Mouse (Mus musculus) ES-E14 (cell line): Measurements from ENCODE around the gene 1700022I11Rik. TPM values are rescaled to one million over a fixed set of nuclear protein-coding genes. Genes with fewer than 3 reads are reported as not detected.

Experiments used
- DNase-seq: peaks from one replicate; pipeline ENCODE4 v3.0.0-alpha.2; 2013; ENCODE audit warnings: low read depth, low spot score
- H3K27ac ChIP-seq: 2 replicates; pipeline ENCODE4 v1.5.1; 2012; ENCODE audit warnings: low read depth, mild to moderate bottlenecking, low read length, moderate library complexity, mixed read lengths; ENCODE audit not compliant: poor library complexity, insufficient read depth, severe bottlenecking
- H3K36me3 ChIP-seq: 2 replicates; pipeline ENCODE4 v1.6.1; 2012; ENCODE audit warnings: mild to moderate bottlenecking, low read length, moderate library complexity, mixed read lengths; ENCODE audit not compliant: control insufficient read depth, poor library complexity, insufficient read depth, severe bottlenecking
- H3K4me1 ChIP-seq, 2 experiments: fragments of 150-350 bp in 1 of 2; sonication (generic) in 1 of 2; 2 replicates each; pipeline ENCODE4 v1.6.1; 2012; ENCODE audit warnings: low read length in 2 of 2, mild to moderate bottlenecking in 1 of 2, mixed read lengths in 1 of 2; ENCODE audit not compliant: control insufficient read depth in 2 of 2, insufficient read depth in 2 of 2, poor library complexity in 1 of 2
- H3K4me3 ChIP-seq, 2 experiments: fragments of 150-350 bp in 1 of 2; sonication (generic) in 1 of 2; 2 replicates each; pipeline ENCODE4 v1.5.1; 2012; ENCODE audit warnings: low read length in 2 of 2, low read depth in 1 of 2, mild to moderate bottlenecking in 1 of 2, mixed read lengths in 1 of 2; ENCODE audit not compliant: insufficient read depth in 1 of 2, poor library complexity in 1 of 2, severe bottlenecking in 1 of 2
- H3K9ac ChIP-seq: 2 replicates; pipeline ENCODE4 v1.6.1; 2012; ENCODE audit warnings: low read depth, mild to moderate bottlenecking, low read length, mixed read lengths; ENCODE audit not compliant: poor library complexity, insufficient read depth, severe bottlenecking
- H3K9me3 ChIP-seq: fragments of 150-350 bp; sonication (generic); 2 replicates; pipeline ENCODE4 v1.6.1; 2012; ENCODE audit warnings: low read depth, mild to moderate bottlenecking, low read length; ENCODE audit not compliant: control insufficient read depth, insufficient read depth
- CHD2 ChIP-seq: IDR thresholded peaks from 2 replicates; pipeline ENCODE4 v1.6.1; 2014; ENCODE audit warnings: mild to moderate bottlenecking, low read depth, low read length, inconsistent platforms
- HCFC1 ChIP-seq: IDR thresholded peaks from 2 replicates; pipeline ENCODE4 v1.6.1; 2012; ENCODE audit warnings: low read length, inconsistent platforms, borderline replicate concordance; ENCODE audit not compliant: insufficient read depth
- MAFK ChIP-seq: IDR thresholded peaks from 2 replicates; pipeline ENCODE4 v1.6.1; 2014; ENCODE audit warnings: mild to moderate bottlenecking, low read depth, low read length, inconsistent platforms; ENCODE audit not compliant: insufficient read depth
- ZC3H11A ChIP-seq: IDR thresholded peaks from 2 replicates; pipeline ENCODE4 v1.6.1; 2012; ENCODE audit warnings: low read depth, mild to moderate bottlenecking, inconsistent platforms, low read length, borderline replicate concordance
- ZNF384 ChIP-seq: IDR thresholded peaks from 2 replicates; pipeline ENCODE4 v1.6.1; 2012; ENCODE audit warnings: low read depth, low read length, inconsistent platforms
- in situ Hi-C, 2 experiments: fragments of 600-800 bp; cut with MboI; formaldehyde crosslinking; loops; one replicate each; pipeline ENCODE4 v1.15.1; 2025; ENCODE audit warnings: low sequenced_read_pairs in 2 of 2, inconsistent platforms in 1 of 2; ENCODE audit not compliant: unreplicated experiment in 2 of 2
- total RNA-seq: library from RNA; depleted of rRNA; stranded (reverse); fragments of 300-350 nt; gene quantifications from 2 replicates; pipeline ENCODE4 v1.2.3, GENCODE M21; 2012; rRNA removed

Gene 1700022I11Rik
- total RNA-seq: 0.58 and 0.74 TPM in 2 replicates

DNA sequence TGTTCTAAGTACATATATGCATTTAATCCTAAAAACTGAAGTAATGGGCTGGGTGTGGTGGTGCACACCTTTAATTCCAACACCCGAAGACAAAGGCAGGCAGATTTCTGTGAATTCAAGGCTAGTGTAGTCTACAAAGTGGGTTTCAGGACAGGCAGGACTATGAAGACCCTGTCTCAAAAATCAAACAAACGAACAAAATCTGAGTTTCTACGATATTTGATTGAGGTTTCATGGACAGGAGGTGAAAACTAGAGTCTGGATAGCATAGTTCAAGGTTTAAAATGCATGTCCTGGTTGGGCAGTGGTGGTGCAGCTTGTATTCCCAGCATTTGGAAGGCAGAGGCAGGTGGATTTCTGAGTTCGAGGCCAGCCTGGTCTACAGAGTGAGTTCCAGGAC, at the start of gene 1700022I11Rik:
1700022I11Rik (plus strand) TSS at position 301 of the 400 bp plus-strand sequence.
- no peak within 1 kb of the TSS for H3K4me3 ChIP-seq
- no peaks in the 10 kb centered on the region for H3K9me3 ChIP-seq
- no peak within 1 kb of the TSS for H3K9ac ChIP-seq
- no peak for DNase-seq
- in situ Hi-C loops: no loop called here
- H3K36me3 ChIP-seq: no peaks in the 10 kb centered on the region
- peaks cover 0 to 5% of the 10 kb centered on the region in 2 experiments; a peak in 2 of 4 replicates for H3K4me1 ChIP-seq
- TF ChIP-seq HCFC1 (no peak), ZNF384 (no peak), ZC3H11A (no peak), MAFK (no peak), CHD2 (no peak)
- no peak within 1 kb of the TSS for H3K27ac ChIP-seq

DNA sequence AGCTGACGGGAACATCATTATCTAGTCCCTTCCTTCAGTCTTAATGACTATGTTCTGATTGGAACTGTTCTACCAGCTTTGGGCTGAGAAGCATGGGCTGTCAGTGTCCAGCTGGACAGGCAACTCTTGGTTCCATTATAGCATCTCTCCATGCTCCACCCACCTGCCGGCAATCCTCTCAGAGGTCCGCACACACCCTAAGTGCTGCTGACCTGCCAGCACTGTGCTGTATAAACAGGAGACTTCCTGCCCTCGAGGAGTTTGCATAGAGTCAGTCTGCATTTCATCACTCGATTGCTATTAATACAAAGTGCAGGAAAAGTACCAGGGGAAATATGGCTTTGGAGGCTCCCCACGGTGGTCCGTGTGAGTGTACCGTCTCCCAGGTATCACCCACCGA, 48.7 kb upstream of the 1700022I11Rik start:
- H3K4me3 ChIP-seq: no peak overlapping the region
- in situ Hi-C loops: no loop called here
- no peak for DNase-seq
- TF ChIP-seq ZC3H11A (no peak), CHD2 (no peak), MAFK (no peak), ZNF384 (no peak), HCFC1 (no peak)
- H3K27ac ChIP-seq: no peak overlapping the region
- H3K9me3 ChIP-seq: no peaks in the 10 kb centered on the region
- H3K36me3 ChIP-seq: no peaks in the 10 kb centered on the region
- no peak overlapping the region for H3K9ac ChIP-seq
- no peaks in the 10 kb centered on the region for H3K4me1 ChIP-seq

DNA sequence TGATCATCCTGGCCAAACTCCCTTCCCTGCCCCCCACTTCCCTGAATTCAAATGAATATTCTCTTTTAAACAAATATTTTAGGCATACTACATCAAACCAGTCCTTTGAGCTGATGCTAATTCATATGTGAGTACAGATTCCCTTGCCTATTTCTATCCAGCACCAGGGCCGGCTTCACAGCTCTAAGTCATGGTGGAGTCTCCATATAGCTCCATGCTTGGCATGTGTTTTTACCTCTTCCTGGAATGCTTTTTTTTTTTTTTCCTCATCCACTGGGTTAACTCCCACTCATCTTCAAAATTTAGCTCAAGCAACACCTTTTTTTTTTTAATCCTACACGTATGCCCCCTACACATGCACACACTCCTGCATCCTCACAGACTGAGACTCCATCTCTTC, 47.9 kb upstream of the 1700022I11Rik start:
- DNase-seq: no peak
- Histone ChIP-seq H3K9ac (no peak overlapping the region), H3K36me3 (no peaks in the 10 kb centered on the region), H3K4me1 (no peaks in the 10 kb centered on the region), H3K9me3 (no peaks in the 10 kb centered on the region), H3K27ac (no peak overlapping the region), H3K4me3 (no peak overlapping the region)
- in situ Hi-C loops: no loop called here
- no peak for TF ChIP-seq HCFC1
- no peak for TF ChIP-seq CHD2
- no peak for TF ChIP-seq ZC3H11A
- no peak for TF ChIP-seq ZNF384
- no peak for TF ChIP-seq MAFK

DNA sequence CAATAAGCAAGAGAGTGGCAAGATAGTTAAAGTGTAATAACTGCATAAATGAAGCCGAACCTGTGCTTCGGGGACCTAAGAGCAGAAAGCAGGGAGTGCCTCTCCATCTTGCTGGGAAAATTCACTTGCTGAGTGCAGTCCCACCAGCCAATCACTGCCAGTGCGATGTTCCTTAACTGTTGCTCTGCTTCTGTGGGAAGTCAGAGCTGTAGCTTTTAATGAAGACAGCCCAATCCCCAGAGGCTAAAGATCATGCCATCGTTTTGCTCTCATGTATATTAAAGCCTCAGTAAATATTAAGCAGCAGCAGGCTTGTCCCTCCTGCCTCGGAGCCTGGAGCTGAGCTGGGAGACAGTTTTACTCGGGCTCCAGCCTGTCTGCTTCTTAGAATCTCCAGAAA, 47.3 kb upstream of the 1700022I11Rik start:
- in situ Hi-C loops: no loop called here
- Histone ChIP-seq H3K36me3 (no peaks in the 10 kb centered on the region), H3K9me3 (no peaks in the 10 kb centered on the region), H3K27ac (no peak overlapping the region), H3K4me3 (no peak overlapping the region), H3K4me1 (no peaks in the 10 kb centered on the region), H3K9ac (no peak overlapping the region)
- DNase-seq: no peak
- TF ChIP-seq ZC3H11A (no peak), ZNF384 (no peak), CHD2 (no peak), MAFK (no peak), HCFC1 (no peak)

DNA sequence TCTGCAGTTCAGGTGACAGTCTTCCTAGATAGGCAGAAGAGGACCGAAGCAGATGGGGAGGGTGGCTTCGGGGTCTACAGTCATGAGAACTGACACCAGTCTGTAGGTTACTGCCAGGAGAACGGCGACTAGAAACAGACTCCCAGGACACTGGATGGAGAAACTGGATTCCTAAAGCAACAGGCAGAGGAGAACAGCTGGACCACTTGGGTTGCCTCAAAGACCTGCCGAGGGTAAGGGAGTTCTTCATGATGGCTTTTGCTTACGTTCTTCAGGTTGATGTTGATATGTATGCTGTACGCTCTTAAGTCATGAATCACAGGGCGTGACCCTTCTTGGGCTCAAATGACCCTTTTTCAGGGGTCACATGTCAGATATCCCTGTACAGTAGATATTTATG, 46.9 kb upstream of the 1700022I11Rik start:
- in situ Hi-C loops: no loop called here
- Histone ChIP-seq H3K27ac (no peak overlapping the region), H3K9ac (no peak overlapping the region), H3K4me1 (no peaks in the 10 kb centered on the region), H3K9me3 (no peaks in the 10 kb centered on the region), H3K36me3 (no peaks in the 10 kb centered on the region), H3K4me3 (no peak overlapping the region)
- no peak for TF ChIP-seq ZNF384
- TF ChIP-seq CHD2: no peak
- no peak for TF ChIP-seq MAFK
- TF ChIP-seq HCFC1: no peak
- TF ChIP-seq ZC3H11A: no peak
- no peak for DNase-seq
